34 mouse cellular contexts compared by ENCODE assay signal in the genomic region with DNA sequence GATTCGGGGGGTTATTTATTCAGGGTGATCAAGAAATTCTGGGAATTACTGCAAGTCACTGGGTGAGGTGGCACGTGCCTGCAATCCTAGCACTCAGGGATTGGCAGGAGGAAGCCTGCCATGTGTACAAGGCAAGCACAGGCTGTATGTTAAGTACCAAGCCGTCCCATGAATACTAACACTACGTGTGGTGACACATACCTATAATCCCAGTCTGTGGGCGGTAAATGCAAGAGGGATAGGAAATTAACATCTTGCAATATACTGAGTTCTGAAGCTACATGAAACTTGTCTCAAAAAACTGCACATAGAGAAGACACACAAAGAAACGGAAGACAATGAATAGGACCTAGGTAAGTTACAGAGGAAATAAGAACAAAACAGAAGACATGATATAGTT.
"Had no signal": no experiment of that assay in that cellular context is flagged by ENCODE, and none has a peak within 500 bp of the region (broad histone marks: within the 10 kb centered on the region; RNA-seq: fewer than 3 reads in every experiment).

No protein-coding gene starts in this region.

- H3K4me1 ChIP-seq: heart, embryonic 12.5 days; hindbrain, embryonic 10.5 days; hindbrain, embryonic 12.5 days; hindbrain, embryonic 13.5 days; hindbrain, embryonic 15.5 days; intestine, embryonic 15.5 days had no signal

- H3K4me3 ChIP-seq: heart, embryonic 12.5 days; heart, embryonic 13.5 days; heart, embryonic 15.5 days; hindbrain, embryonic 10.5 days; hindbrain, embryonic 12.5 days; hindbrain, embryonic 13.5 days; hindbrain, embryonic 15.5 days; intestine, embryonic 15.5 days; kidney, embryonic 15.5 days; layer of hippocampus, adult 2 months; left cerebral cortex, adult 2 months had no signal

- H3K9ac ChIP-seq: heart, embryonic 12.5 days; heart, embryonic 13.5 days; heart, embryonic 15.5 days; hindbrain, embryonic 12.5 days; hindbrain, embryonic 13.5 days; hindbrain, embryonic 14.5 days; hindbrain, embryonic 15.5 days; intestine, embryonic 15.5 days; kidney, embryonic 15.5 days had no signal

- H3K27me3 ChIP-seq: heart, embryonic 12.5 days; heart, embryonic 13.5 days; heart, embryonic 15.5 days; hindbrain, embryonic 12.5 days; hindbrain, embryonic 15.5 days; intestine, embryonic 15.5 days; kidney, embryonic 15.5 days had no signal

- ATAC-seq: hindbrain, embryonic 16.5 days; hindbrain, postnatal 0 days; inflammation-experienced regulatory T-cells, adult 6 months; intestine, embryonic 15.5 days; intestine, embryonic 16.5 days; intestine, postnatal 0 days had no signal

- H3K36me3 ChIP-seq: heart, embryonic 12.5 days; heart, embryonic 13.5 days; heart, embryonic 15.5 days; hindbrain, embryonic 10.5 days; hindbrain, embryonic 12.5 days; hindbrain, embryonic 13.5 days; hindbrain, embryonic 15.5 days; intestine, embryonic 15.5 days; kidney, embryonic 15.5 days had no signal

- H3K4me2 ChIP-seq: heart, embryonic 12.5 days; heart, embryonic 13.5 days; heart, embryonic 15.5 days; hindbrain, embryonic 12.5 days; hindbrain, embryonic 13.5 days; hindbrain, embryonic 14.5 days; hindbrain, embryonic 15.5 days; intestine, embryonic 15.5 days; kidney, embryonic 15.5 days had no signal

- H3K27ac ChIP-seq: heart, embryonic 13.5 days; heart, embryonic 15.5 days; hindbrain, embryonic 10.5 days; hindbrain, embryonic 12.5 days; hindbrain, embryonic 13.5 days; hindbrain, embryonic 14.5 days; hindbrain, embryonic 15.5 days; hindbrain, postnatal 0 days; intestine, embryonic 15.5 days; kidney, embryonic 15.5 days; kidney, postnatal 0 days; layer of hippocampus, adult 2 months; left cerebral cortex, adult 2 months had no signal

- H3K9me3 ChIP-seq: heart, embryonic 12.5 days; heart, embryonic 13.5 days; heart, embryonic 15.5 days; hindbrain, embryonic 10.5 days; hindbrain, embryonic 12.5 days; hindbrain, embryonic 13.5 days; hindbrain, embryonic 15.5 days; intestine, embryonic 15.5 days; kidney, embryonic 15.5 days had no signal

- DNase-seq: heart, postnatal 10 days; heart, postnatal 14 days; heart, postnatal 36 days; heart, postnatal 4 days; kidney, adult 11 months; kidney, adult 18-20 months; kidney, adult 2 months; kidney, adult 8-10 months; kidney, adult 9 months; kidney, postnatal 10 days; kidney, postnatal 14 days; kidney, postnatal 25 days; kidney, postnatal 36 days; kidney, postnatal 4 days; layer of hippocampus, adult 9-11 months; layer of hippocampus, postnatal 36 days had no signal
